Mouse (Mus musculus) CH12.LX (cell line): ENCODE measurements around the gene Prom1.

Source experiments
- CTCF ChIP-seq, 2 experiments: IDR thresholded peaks in 1 of 2; conservative IDR thresholded peaks in 1 of 2; 2 replicates each; pipeline ENCODE4 v1.5.1; 2011 to 2012; ENCODE audit warnings: low read depth in 2 of 2, low read length in 2 of 2, improper control_type of control experiment in 1 of 2, inconsistent platforms in 1 of 2, mild to moderate bottlenecking in 1 of 2, moderate library complexity in 1 of 2
- E2F4 ChIP-seq: IDR thresholded peaks from 2 replicates; pipeline ENCODE4 v1.6.1; 2011; ENCODE audit warnings: low read depth, low read length, improper control_type of control experiment; ENCODE audit not compliant: insufficient replicate concordance
- EP300 ChIP-seq: IDR thresholded peaks from 2 replicates; pipeline ENCODE4 v1.6.1; 2011; ENCODE audit warnings: low read length, improper control_type of control experiment
- KAT2A ChIP-seq: IDR thresholded peaks from 2 replicates; pipeline ENCODE4 v1.6.1; 2012; ENCODE audit warnings: low read length, improper control_type of control experiment, inconsistent platforms; ENCODE audit not compliant: insufficient replicate concordance
- MAX ChIP-seq: IDR thresholded peaks from 2 replicates; pipeline ENCODE4 v1.6.1; 2011; ENCODE audit warnings: low read length, improper control_type of control experiment
- PAX5 ChIP-seq: IDR thresholded peaks from 2 replicates; pipeline ENCODE4 v1.6.1; 2012; ENCODE audit warnings: low read length, inconsistent platforms, mixed read lengths
- POLR2A ChIP-seq: IDR thresholded peaks from 2 replicates; pipeline ENCODE4 v1.6.1; 2011; ENCODE audit warnings: low read depth, mild to moderate bottlenecking, improper control_type of control experiment, low read length
- TBP ChIP-seq: conservative IDR thresholded peaks from 2 replicates; pipeline ENCODE4 v1.6.1; 2011; ENCODE audit warnings: low read depth, low read length, improper control_type of control experiment
- UBTF ChIP-seq: IDR thresholded peaks from 2 replicates; pipeline ENCODE4 v1.6.1; 2012; ENCODE audit warnings: low read depth, mild to moderate bottlenecking, inconsistent platforms, low read length, improper control_type of control experiment, moderate library complexity
- ZC3H11A ChIP-seq: IDR thresholded peaks from 2 replicates; pipeline ENCODE4 v1.6.1; 2012; ENCODE audit warnings: low read depth, mild to moderate bottlenecking, inconsistent platforms, low read length, improper control_type of control experiment
- ZMIZ1 ChIP-seq: IDR thresholded peaks from 2 replicates; pipeline ENCODE4 v1.6.1; 2012; ENCODE audit warnings: low read depth, mild to moderate bottlenecking, inconsistent platforms, low read length, improper control_type of control experiment

DNA sequence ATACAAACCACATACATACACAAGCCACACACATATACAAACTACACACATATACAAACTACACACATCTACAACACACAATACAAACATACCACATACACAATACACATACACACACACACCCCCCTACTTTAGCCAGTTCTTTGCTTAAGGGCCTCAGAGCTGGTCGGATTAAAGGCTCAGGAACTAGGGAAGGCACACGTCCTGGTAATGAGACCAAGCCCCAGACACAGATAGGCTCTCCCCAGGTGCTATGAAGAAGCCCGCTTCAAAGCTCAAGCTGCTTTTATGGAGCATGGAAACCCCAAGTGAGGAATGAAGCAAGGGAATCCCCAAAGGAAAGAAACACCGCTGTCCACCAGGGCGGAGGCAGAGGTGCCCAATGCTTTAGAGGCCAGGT lies 4.8 kb downstream of the Prom1 start:
- TF ChIP-seq KAT2A (no peak), CTCF (conservative IDR thresholded peaks at IDR 0.05 in 1 of 2, IDR thresholded peaks at IDR 0.05 in 1 of 2; ENCODE audit: low read depth in 2 of 2, low read length in 2 of 2) (no peak), EP300 (no peak), E2F4 (no peak), POLR2A (no peak), UBTF (no peak), PAX5 (no peak), ZMIZ1 (no peak), ZC3H11A (no peak), MAX (no peak), TBP (no peak)
